Mouse (Mus musculus) heart, postnatal 14 days (tissue): Measurements from ENCODE around the gene Atp6v1g2. TPM values are rescaled to one million over a fixed set of nuclear protein-coding genes. Genes with fewer than 3 reads are reported as not detected.
A peak's percentile ranks its signal among the peaks of the same experiment; 100 is the strongest.

Experiments
- DNase-seq, 2 experiments: peaks; one replicate each; pipeline ENCODE4 v3.0.0; 2021 to 2022
- intact Hi-C: fragments of 180-260 bp; cut with DNase I; formaldehyde crosslinking; loops from one replicate; pipeline ENCODE4 v1.15.1; 2025
- total RNA-seq, 2 experiments: library from RNA; stranded (reverse); gene quantifications; 2 replicates each; pipeline ENCODE4 v1.2.3; 2021

The Atp6v1g2 gene
- total RNA-seq, 2 experiments from 2014 or later: 4.1 to 4.4 TPM

- peak; percentile 56 to 62 for DNase-seq
- intact Hi-C loops: loop anchor here (5.0 kb wide), 2 partner anchors 38 to 108 kb away; partner anchors contain the start of gene D17H6S53E
These were observed 1.4 kb downstream of the Atp6v1g2 start for GRCm38 (mm10) chr17:35234903-35235302.

- intact Hi-C loops: no loop called here
These were observed 2.3 kb downstream of the Atp6v1g2 start, which contains the start of gene Nfkbil1 for GRCm38 (mm10) chr17:35235614-35236389. TSS of gene Nfkbil1 (minus strand) at chr17:35235792.

GRCm38 (mm10) chr17:35236390-35236746 is 2.9 kb downstream of the Atp6v1g2 start:
- peak; percentile 97 to 99 for DNase-seq
- intact Hi-C loops: no loop called here

More at GRCm38 (mm10) chr17:35235614-35236389, 2.3 kb downstream of the Atp6v1g2 start, which contains the start of gene Nfkbil1:
- DNase-seq: peak; percentile 88 to 89

GRCm38 (mm10) chr17:35236996-35237395 is 3.5 kb downstream of the Atp6v1g2 start:
- DNase-seq: no peak
- intact Hi-C loops: no loop called here

- intact Hi-C loops: no loop called here
- no peak for DNase-seq
These were observed 4.0 kb downstream of the Atp6v1g2 start for GRCm38 (mm10) chr17:35237504-35237903.

GRCm38 (mm10) chr17:35239700-35240099 is 6.2 kb downstream of the Atp6v1g2 start:
- no peak for DNase-seq
- intact Hi-C loops: loop anchor here (5.0 to 10.0 kb wide), 2 partner anchors 387 to 1125 kb away; partner anchors contain the start of genes H2-DMa, Nelfe and Skiv2l

- no peak for DNase-seq
- intact Hi-C loops: loop anchor here (5.0 to 10.0 kb wide), 2 partner anchors 388 to 1126 kb away; partner anchors contain the start of genes H2-DMa, Nelfe and Skiv2l
These were observed 7.2 kb downstream of the Atp6v1g2 start for GRCm38 (mm10) chr17:35240384-35241304.

- intact Hi-C loops: loop anchor here (5.0 to 10.0 kb wide), 2 partner anchors 389 to 1127 kb away; partner anchors contain the start of genes H2-DMa, Nelfe and Skiv2l
- DNase-seq: peak; percentile 97
These were observed 8.0 kb downstream of the Atp6v1g2 start, which contains the start of gene Ddx39b for GRCm38 (mm10) chr17:35241305-35242014. TSS of gene Ddx39b (plus strand) at chr17:35241746.

GRCm38 (mm10) chr17:35242015-35242941 is 8.8 kb downstream of the Atp6v1g2 start:
- intact Hi-C loops: loop anchor here (5.0 to 10.0 kb wide), 2 partner anchors 390 to 1127 kb away; partner anchors contain the start of genes H2-DMa, Nelfe and Skiv2l
- DNase-seq: peak; percentile 39 to 73

GRCm38 (mm10) chr17:35243086-35243485 is 9.6 kb downstream of the Atp6v1g2 start:
- intact Hi-C loops: loop anchor here (5.0 to 10.0 kb wide), 2 partner anchors 391 to 1128 kb away; partner anchors contain the start of genes H2-DMa, Nelfe and Skiv2l
- DNase-seq: peak; percentile 63 to 73

- DNase-seq: no peak
- intact Hi-C loops: loop anchor here (5.0 to 10.0 kb wide), 2 partner anchors 393 to 1130 kb away; partner anchors contain the start of genes H2-DMa, Nelfe and Skiv2l
These were observed 11.5 kb downstream of the Atp6v1g2 start for GRCm38 (mm10) chr17:35244999-35245398.

- DNase-seq: no peak
These were observed 12.5 kb downstream of the Atp6v1g2 start for GRCm38 (mm10) chr17:35245731-35246623.

GRCm38 (mm10) chr17:35247144-35247543 is 13.7 kb downstream of the Atp6v1g2 start:
- intact Hi-C loops: loop anchor here (10.0 kb wide), 1 partner anchor 1132 kb away; the partner anchor contains the start of gene H2-DMa
- no peak for DNase-seq

More at GRCm38 (mm10) chr17:35245731-35246623, 12.5 kb downstream of the Atp6v1g2 start:
- intact Hi-C loops: loop anchor here (10.0 kb wide), 1 partner anchor 1131 kb away; the partner anchor contains the start of gene H2-DMa

GRCm38 (mm10) chr17:35248986-35249385 is 15.5 kb downstream of the Atp6v1g2 start:
- DNase-seq: no peak
- intact Hi-C loops: loop anchor here (10.0 kb wide), 1 partner anchor 1134 kb away; the partner anchor contains the start of gene H2-DMa

- no peak for DNase-seq
- intact Hi-C loops: loop anchor here (10.0 kb wide), 1 partner anchor 1135 kb away; the partner anchor contains the start of gene H2-DMa
These were observed 16.2 kb downstream of the Atp6v1g2 start for GRCm38 (mm10) chr17:35249451-35250197.
